ENCODE assay signal across 8 mouse cellular contexts in the genomic region with DNA sequence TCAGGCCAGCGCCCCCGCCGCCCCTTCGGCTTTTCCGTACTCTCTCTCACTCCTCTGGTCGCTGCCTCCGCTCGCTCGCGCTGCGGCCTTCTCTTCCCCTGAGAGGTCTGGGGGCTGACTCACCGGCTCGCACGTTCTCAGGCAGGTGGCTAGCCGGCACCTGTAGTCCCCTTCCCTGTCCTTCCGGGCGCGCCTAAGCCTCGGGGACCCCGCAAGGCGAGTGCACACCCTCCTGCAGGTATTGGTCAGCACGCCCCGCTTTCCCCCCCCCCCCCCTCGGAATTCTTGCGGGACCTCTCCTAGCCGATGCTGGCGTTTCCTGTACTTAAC. TPM values are rescaled to one million over a fixed set of nuclear protein-coding genes. Genes with fewer than 3 reads are reported as not detected.
A peak's percentile ranks its signal among the peaks of the same experiment; 100 is the strongest.
DNase-seq lines count a peak whose midpoint lies in the region; ATAC-seq lines count a peak whose summit lies in the region.

Gtdc1 (minus strand) TSS at position 176 of the 330 bp plus-strand sequence.

- peak within 1 kb of the TSS; percentile 43 for H3K4me2 ChIP-seq in kidney, embryonic 14.5 days (replicated peaks; ENCODE audit: low read depth, low read length)
- H3K4me2 ChIP-seq in intestine, embryonic 15.5 days (replicated peaks), result peak within 1 kb of the TSS; percentile 66

- H3K27me3 ChIP-seq in kidney, embryonic 14.5 days (ENCODE audit: control insufficient read depth, insufficient read depth, low read length), result no peaks in the 10 kb centered on the region
- H3K27me3 ChIP-seq in intestine, embryonic 15.5 days (replicated peaks), result no peaks in the 10 kb centered on the region
- no peaks in the 10 kb centered on the region for H3K27me3 ChIP-seq in midbrain, embryonic 10.5 days (ENCODE audit: low read depth, poor library complexity, severe bottlenecking)

- WGBS in kidney, embryonic 14.5 days, result 1% methylated on average over 21 of the region's 27 CpGs
- WGBS in intestine, embryonic 15.5 days, result 0% methylated on average over 23 of the region's 27 CpGs
- WGBS in midbrain, embryonic 10.5 days, result under 1% methylated on average over 27 of the region's 27 CpGs

- H3K9me3 ChIP-seq in kidney, embryonic 14.5 days (ENCODE audit: control insufficient read depth, low read length), result no peaks in the 10 kb centered on the region
- H3K9me3 ChIP-seq in intestine, embryonic 15.5 days, result no peaks in the 10 kb centered on the region
- H3K9me3 ChIP-seq in midbrain, embryonic 10.5 days (replicated peaks), result no peaks in the 10 kb centered on the region

- peak; percentile 75 for ATAC-seq in kidney, embryonic 14.5 days (ENCODE audit: low FRiP score, low TSS enrichment)
- peak; percentile 66 for ATAC-seq in intestine, embryonic 15.5 days

- H3K9ac ChIP-seq in kidney, embryonic 14.5 days (ENCODE audit: low read depth, low read length), result peak within 1 kb of the TSS; percentile 68
- peak within 1 kb of the TSS; percentile 80 for H3K9ac ChIP-seq in intestine, embryonic 15.5 days

- H3K36me3 ChIP-seq in kidney, embryonic 14.5 days (ENCODE audit: control insufficient read depth, insufficient read depth, low read length), result no peaks in the 10 kb centered on the region
- H3K36me3 ChIP-seq in intestine, embryonic 15.5 days, result no peaks in the 10 kb centered on the region
- no peaks in the 10 kb centered on the region for H3K36me3 ChIP-seq in midbrain, embryonic 10.5 days

- H3K27ac ChIP-seq in kidney, embryonic 14.5 days (ENCODE audit: low read depth, low read length), result peak within 1 kb of the TSS; percentile 95
- H3K27ac ChIP-seq in intestine, embryonic 15.5 days, result peak within 1 kb of the TSS; percentile 98
- peak within 1 kb of the TSS; percentile 97 for H3K27ac ChIP-seq in midbrain, embryonic 10.5 days (replicated peaks)

- peaks cover 7% of the 10 kb centered on the region for H3K4me1 ChIP-seq in kidney, embryonic 14.5 days (ENCODE audit: control insufficient read depth, insufficient read depth, low read length)
- no peaks in the 10 kb centered on the region for H3K4me1 ChIP-seq in intestine, embryonic 15.5 days (replicated peaks)
- peaks cover 18% of the 10 kb centered on the region for H3K4me1 ChIP-seq in midbrain, embryonic 10.5 days

- no peak for DNase-seq in kidney, postnatal 4 days
- DNase-seq in adrenal gland, adult 8-10 months, result no peak
- DNase-seq in gastrocnemius, postnatal 10 days, result no peak
- DNase-seq in midbrain, embryonic 10.5 days (ENCODE audit: low spot score), result no peak
- no peak for DNase-seq in MN1 (ENCODE audit: low spot score)
- DNase-seq in urinary bladder, adult 18-20 months (ENCODE audit: low spot score in 2 of 2), result no peak

- peak within 1 kb of the TSS; percentile 78 for H3K4me3 ChIP-seq in kidney, embryonic 14.5 days (ENCODE audit: low read length)
- peak within 1 kb of the TSS; percentile 75 for H3K4me3 ChIP-seq in intestine, embryonic 15.5 days (replicated peaks)
- peak within 1 kb of the TSS; percentile 88 for H3K4me3 ChIP-seq in midbrain, embryonic 10.5 days

RNA-seq across cellular contexts. Expression of gene Gtdc1, which starts in this region (rescaled TPM):
- 13.6 and 14.3 TPM in 2 replicates for polyA plus RNA-seq in kidney, embryonic 14.5 days (2014; fragmentation: Nextera tagmentation; extraction: Ambion mirVana)
- total RNA-seq in adrenal gland, adult 8-10 months (2022), result 10 to 100 TPM; 13.0 to 19.7 (median 16.5) TPM
- 10 to 100 TPM; 26.6 to 31.6 TPM for total RNA-seq in gastrocnemius, postnatal 10 days (2021)
- polyA plus RNA-seq in intestine, embryonic 15.5 days (2015; fragmentation: Nextera tagmentation; extraction: Ambion mirVana), result 8.8 and 10.2 TPM in 2 replicates
- 10.8 and 13.7 TPM in 2 replicates for polyA plus RNA-seq in midbrain, embryonic 10.5 days (2016; fragmentation: Nextera tagmentation; extraction: Ambion mirVana)
